Mouse (Mus musculus): ENCODE results near the gene Tbcc.

DNA sequence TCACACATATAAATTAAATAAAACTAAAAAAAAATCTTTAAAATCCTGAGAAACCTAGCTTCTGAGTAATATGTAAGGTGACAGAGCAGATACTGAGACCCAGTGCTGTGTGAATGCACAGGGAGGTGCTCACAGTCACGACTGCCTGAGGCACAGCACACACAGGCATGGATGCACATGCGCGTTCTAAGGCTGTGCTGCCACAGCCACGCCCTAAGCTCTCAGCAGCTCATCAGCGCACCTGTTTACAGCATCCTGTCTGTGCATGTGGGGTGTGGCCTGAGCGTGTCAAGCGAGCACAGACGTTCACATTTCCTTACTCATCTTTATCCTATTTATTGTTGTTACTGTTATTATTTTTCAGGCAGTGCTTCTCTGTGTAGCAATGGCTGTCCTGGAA, 50.0 kb downstream of the Tbcc start:
- no peak for TF ChIP-seq CTCF (IDR thresholded peaks at IDR 0.05; ENCODE audit: low read depth, low read length)
- no peak for TF ChIP-seq EP300 (IDR thresholded peaks at IDR 0.05; ENCODE audit: insufficient read depth, low read depth, low read length)
